Mouse (Mus musculus) kidney, embryonic 14.5 days (tissue): Measurements from ENCODE around the gene Dnph1. TPM values are rescaled to one million over a fixed set of nuclear protein-coding genes. Genes with fewer than 3 reads are reported as not detected.

Experiments used
- ATAC-seq: fragments of 200-750 bp; cut with Nextera tagmentation; 2 replicates; pipeline ENCODE4 v1.8.0; 2017; ENCODE audit warnings: moderate number of reproducible peaks, mild to moderate bottlenecking, moderate TSS enrichment, moderate library complexity; ENCODE audit not compliant: low FRiP score, low TSS enrichment
- H3K27ac ChIP-seq: fragments of 300-500 bp; sonication (generic); 2 replicates; pipeline ENCODE4 v1.5.1; 2014; ENCODE audit warnings: low read depth, mild to moderate bottlenecking, low read length, moderate library complexity, mixed read lengths
- H3K27me3 ChIP-seq: fragments of 300-500 bp; sonication (generic); 2 replicates; pipeline ENCODE4 v1.6.1; 2014; ENCODE audit warnings: mild to moderate bottlenecking, low read length; ENCODE audit not compliant: control insufficient read depth, insufficient read depth
- H3K36me3 ChIP-seq: fragments of 300-500 bp; sonication (generic); 2 replicates; pipeline ENCODE4 v1.6.1; 2014; ENCODE audit warnings: low read length, mixed read lengths; ENCODE audit not compliant: control insufficient read depth, insufficient read depth
- H3K4me1 ChIP-seq: fragments of 300-500 bp; sonication (generic); 2 replicates; pipeline ENCODE4 v1.6.1; 2014; ENCODE audit warnings: low read length, mixed read lengths; ENCODE audit not compliant: control insufficient read depth, insufficient read depth
- H3K4me2 ChIP-seq: fragments of 300-500 bp; sonication (generic); replicated peaks from 2 replicates; pipeline ENCODE4 v1.6.1; 2014; ENCODE audit warnings: low read depth, mild to moderate bottlenecking, low read length
- H3K4me3 ChIP-seq: fragments of 300-500 bp; sonication (generic); 2 replicates; pipeline ENCODE4 v1.5.1; 2014; ENCODE audit warnings: mild to moderate bottlenecking, low read length
- H3K9ac ChIP-seq: fragments of 300-500 bp; sonication (generic); 2 replicates; pipeline ENCODE4 v1.6.1; 2014; ENCODE audit warnings: low read depth, mild to moderate bottlenecking, low read length, moderate library complexity
- H3K9me3 ChIP-seq: fragments of 300-500 bp; sonication (generic); 2 replicates; pipeline ENCODE4 v1.6.1; 2016; ENCODE audit warnings: low read length; ENCODE audit not compliant: control insufficient read depth
- WGBS: fragments of 180-500 bp; shearing (Covaris S2); extraction: QIAGEN DNeasy Blood & Tissue Kit; methylation state at CpG from one replicate; pipeline ENCODE4 v1.1.7; 2014; 5-methylcytosine and 5-hydroxymethylcytosine counted together
- polyA plus RNA-seq: library from polyadenylated mRNA; unstranded; fragments of >200 nt; fragmentation: Nextera tagmentation; extraction: Ambion mirVana; gene quantifications from 2 replicates; pipeline ENCODE4 v1.2.1, GENCODE M21; 2014

The Dnph1 gene
- polyA plus RNA-seq, result 67.9 and 71.2 TPM in 2 replicates

DNA sequence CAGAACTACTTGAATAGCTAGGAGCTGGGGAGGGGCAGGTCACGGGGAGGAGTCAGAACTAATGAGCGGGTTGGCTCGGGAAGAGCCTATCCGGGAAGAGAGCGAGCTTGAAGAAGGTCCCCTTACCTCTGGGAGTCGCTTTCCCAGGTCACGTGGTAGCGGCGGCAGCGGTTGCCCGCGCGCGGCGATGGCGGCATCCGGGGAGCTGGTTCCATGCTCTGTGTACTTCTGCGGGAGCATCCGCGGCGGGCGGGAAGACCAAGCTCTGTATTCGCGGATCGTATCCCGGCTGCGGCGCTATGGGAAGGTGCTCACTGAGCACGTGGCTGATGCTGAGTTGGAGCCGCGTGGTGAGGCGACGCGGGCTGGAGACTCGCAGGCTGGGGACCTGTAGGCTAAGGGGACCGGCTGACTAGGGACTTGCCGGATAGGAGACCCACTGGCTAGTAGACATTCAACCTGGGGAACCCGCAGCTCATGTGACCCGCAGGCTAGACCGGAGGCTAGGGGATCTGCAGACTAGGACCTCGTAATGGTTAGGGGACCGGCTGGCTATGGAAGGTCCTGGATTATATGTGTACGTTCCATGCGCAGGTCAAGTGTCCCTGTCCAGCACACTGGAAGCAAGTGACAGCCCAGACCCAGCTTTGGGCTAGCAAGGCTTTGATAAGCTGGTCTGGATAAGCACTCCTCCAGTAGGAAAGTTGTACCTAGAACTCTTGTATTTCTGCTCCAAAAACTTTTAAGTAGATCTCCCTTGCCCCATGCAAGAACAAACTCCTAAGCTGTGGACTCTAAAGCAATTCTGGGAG lies at the start of gene Dnph1:
TSS of gene Dnph1 (plus strand) at position 89 of the 812 bp plus-strand sequence.
- H3K9me3 ChIP-seq, result no peaks in the 10 kb centered on the region
- H3K9ac ChIP-seq, result peak within 1 kb of the TSS; percentile 72
- H3K36me3 ChIP-seq, result peaks cover 9% of the 10 kb centered on the region; the same call in 1 of the 2 replicates
- peaks cover 6% of the 10 kb centered on the region; the same call in 1 of the 2 replicates for H3K4me1 ChIP-seq
- no peaks in the 10 kb centered on the region for H3K27me3 ChIP-seq
- no peak within 1 kb of the TSS for H3K27ac ChIP-seq
- peak within 1 kb of the TSS; percentile 80 for H3K4me2 ChIP-seq
- ATAC-seq, result peak; percentile 97
- H3K4me3 ChIP-seq, result peak within 1 kb of the TSS; percentile 62
- WGBS, result under 1% methylated on average over 44 of the region's 44 CpGs

DNA sequence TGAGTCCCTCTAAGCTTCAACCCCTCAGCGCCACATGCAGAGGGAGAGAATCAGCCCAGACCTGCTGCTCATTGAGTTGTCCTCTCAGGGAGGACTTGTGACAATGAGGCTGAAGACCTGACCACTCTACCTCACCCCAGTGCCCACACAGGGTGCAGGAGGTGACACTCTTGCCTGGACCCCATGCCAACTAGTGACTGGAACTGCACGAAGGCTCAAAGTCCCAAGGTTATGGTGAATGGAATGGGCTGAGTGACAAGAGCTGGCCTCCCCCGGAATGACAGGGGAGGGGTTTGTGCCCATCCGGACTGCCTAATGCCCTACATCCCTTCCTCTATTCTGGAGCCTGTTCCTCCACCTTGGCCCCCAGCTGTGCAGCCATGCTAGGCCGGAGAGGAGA lies 43.8 kb upstream of the Dnph1 start:
- Histone ChIP-seq H3K4me2 (no peak overlapping the region), H3K9me3 (no peaks in the 10 kb centered on the region), H3K4me3 (no peak overlapping the region), H3K9ac (no peak overlapping the region), H3K27ac (no peak overlapping the region), H3K4me1 (peaks cover 16% of the 10 kb centered on the region), H3K27me3 (peaks cover 45% of the 10 kb centered on the region), H3K36me3 (no peaks in the 10 kb centered on the region)
- ATAC-seq, result no peak
- WGBS, result 27% methylated on average over 5 of the region's 5 CpGs

DNA sequence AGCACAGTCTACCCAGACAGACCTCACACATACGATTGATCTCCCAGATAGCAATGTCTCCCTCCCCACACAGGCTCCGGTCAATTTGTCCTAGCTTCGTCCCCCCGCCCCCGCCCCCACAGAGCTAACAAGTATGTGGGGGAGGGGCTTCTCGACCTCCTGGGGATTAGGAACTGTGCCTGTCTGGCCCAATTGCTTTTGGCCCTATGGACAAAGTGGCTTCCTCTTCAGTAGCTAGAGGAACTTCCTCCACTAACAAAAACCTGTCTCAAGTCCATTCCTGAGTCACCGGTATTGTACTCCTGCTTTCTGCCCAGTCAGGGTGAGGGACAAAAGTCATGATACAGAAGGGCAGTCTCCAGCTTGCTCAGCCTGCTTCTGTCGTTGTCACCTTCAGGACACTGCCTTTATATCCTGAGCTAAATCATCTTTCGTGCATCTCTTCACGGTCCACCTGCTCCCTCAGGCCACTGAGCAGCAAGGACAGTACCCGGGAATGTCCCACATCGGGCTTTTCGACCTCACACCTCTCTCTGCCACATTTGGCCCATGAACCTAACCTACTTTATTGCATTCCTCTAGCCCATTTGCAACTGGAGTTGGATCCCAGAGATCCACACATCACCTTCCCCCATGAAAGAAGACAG lies 43.1 kb upstream of the Dnph1 start:
- H3K36me3 ChIP-seq, result no peaks in the 10 kb centered on the region
- no peak overlapping the region for H3K27ac ChIP-seq
- H3K4me3 ChIP-seq, result no peak overlapping the region
- peaks cover 52% of the 10 kb centered on the region for H3K27me3 ChIP-seq
- WGBS, result 3% methylated on average over 13 of the region's 13 CpGs
- no peak for ATAC-seq
- no peaks in the 10 kb centered on the region for H3K9me3 ChIP-seq
- H3K9ac ChIP-seq, result 0 out of 2 replicates have a peak overlapping the region, but pooled peaks have one; percentile 28
- peaks cover 16% of the 10 kb centered on the region for H3K4me1 ChIP-seq
- peak overlapping the region; percentile 63; the same call in 1 of the 2 replicates for H3K4me2 ChIP-seq

DNA sequence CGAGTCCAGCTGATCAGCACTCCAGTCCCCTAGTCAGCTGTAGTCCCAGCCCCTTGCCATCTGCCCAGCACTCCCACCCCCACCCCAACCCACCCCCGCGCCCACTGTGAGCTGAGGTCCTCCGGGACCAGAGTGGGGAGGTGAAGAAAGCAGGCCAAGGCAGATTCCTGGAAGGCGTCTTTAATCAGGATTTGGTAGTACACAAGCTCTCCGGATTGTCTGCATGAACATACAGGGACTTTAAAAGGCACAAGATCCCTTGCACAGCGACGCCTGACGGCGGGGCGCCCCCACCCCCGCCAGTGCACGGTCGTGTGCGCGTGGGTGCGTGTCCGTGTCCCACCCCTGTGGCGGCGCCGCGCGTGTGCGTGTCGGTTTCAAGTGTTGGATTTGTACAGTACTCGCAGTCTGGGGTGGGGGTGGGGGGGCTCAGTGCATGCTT lies 42.5 kb upstream of the Dnph1 start:
- Histone ChIP-seq H3K9ac (peak overlapping the region; percentile 28; the same call in 1 of the 2 replicates), H3K27me3 (peaks cover 57% of the 10 kb centered on the region), H3K36me3 (no peaks in the 10 kb centered on the region), H3K4me3 (peak overlapping the region; percentile 36), H3K27ac (no peak overlapping the region), H3K4me1 (peaks cover 16% of the 10 kb centered on the region), H3K9me3 (no peaks in the 10 kb centered on the region), H3K4me2 (peak overlapping the region; percentile 63)
- ATAC-seq, result 0 out of 2 replicates have a peak, but pooled peaks have one; percentile 16
- WGBS, result 2% methylated on average over 26 of the region's 26 CpGs

DNA sequence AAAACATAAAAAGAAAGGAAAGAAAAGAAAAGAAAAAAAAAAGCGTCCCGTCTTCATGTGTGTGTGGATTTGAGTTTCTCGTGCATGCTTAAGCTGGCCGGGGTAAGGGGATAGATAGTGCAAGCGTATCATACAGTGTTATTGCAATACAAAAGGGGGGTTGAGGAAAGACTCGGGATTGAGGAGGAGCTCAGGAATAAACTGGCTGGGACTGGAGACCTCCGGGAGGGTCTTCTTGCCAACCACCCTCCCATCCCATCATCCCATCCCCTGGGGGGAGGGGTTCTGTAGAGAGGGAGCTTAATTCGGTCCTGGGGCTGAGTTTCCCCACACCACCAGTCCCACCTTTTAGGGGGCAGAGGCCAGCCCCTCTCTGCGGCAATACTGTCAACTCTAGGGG lies 42.0 kb upstream of the Dnph1 start:
- peak overlapping the region; percentile 63 for H3K4me2 ChIP-seq
- H3K9ac ChIP-seq, result no peak overlapping the region; the same call in 1 of the 2 replicates
- WGBS, result 0% methylated on average over 9 of the region's 9 CpGs
- no peaks in the 10 kb centered on the region for H3K9me3 ChIP-seq
- no peak overlapping the region for H3K27ac ChIP-seq
- no peaks in the 10 kb centered on the region for H3K36me3 ChIP-seq
- no peak for ATAC-seq
- H3K4me1 ChIP-seq, result peaks cover 16% of the 10 kb centered on the region
- peaks cover 62% of the 10 kb centered on the region for H3K27me3 ChIP-seq
- peak overlapping the region; percentile 36 for H3K4me3 ChIP-seq

DNA sequence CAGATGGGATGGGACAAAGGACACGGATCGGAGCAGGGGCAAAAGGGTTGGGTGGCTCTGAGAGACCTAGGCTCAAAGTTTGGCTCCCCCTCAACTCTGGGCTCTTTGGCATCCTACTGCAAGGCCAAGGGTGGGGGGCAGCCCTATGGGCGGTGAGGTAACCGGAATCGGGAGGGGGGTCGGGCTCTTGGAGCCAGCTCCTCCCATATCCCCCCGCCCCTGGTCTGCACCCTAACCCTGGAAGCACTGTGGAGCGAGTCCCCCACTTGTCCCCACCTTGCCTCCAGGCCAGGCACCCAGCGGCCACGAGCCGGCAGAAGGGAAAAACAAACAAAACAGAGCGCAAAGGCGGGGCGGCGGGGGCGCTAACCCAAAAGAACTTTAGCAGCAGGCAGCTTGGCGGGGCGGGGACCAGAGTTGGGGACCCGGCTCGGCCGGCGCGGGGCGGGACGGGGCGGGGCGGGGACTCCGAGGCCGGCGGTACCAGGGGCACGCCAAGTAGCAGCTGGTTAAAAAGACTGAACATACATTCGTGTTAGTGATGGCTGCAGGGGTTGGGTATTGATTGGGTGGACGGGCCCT lies 41.3 kb upstream of the Dnph1 start:
- Histone ChIP-seq H3K27ac (no peak overlapping the region), H3K4me3 (peak overlapping the region; percentile 36), H3K9me3 (no peaks in the 10 kb centered on the region), H3K27me3 (peaks cover 68% of the 10 kb centered on the region), H3K4me2 (peak overlapping the region; percentile 63), H3K9ac (0 out of 2 replicates have a peak overlapping the region, but pooled peaks have one; percentile 28), H3K36me3 (no peaks in the 10 kb centered on the region), H3K4me1 (peaks cover 16% of the 10 kb centered on the region)
- ATAC-seq, result no peak
- under 1% methylated on average over 33 of the region's 33 CpGs for WGBS

DNA sequence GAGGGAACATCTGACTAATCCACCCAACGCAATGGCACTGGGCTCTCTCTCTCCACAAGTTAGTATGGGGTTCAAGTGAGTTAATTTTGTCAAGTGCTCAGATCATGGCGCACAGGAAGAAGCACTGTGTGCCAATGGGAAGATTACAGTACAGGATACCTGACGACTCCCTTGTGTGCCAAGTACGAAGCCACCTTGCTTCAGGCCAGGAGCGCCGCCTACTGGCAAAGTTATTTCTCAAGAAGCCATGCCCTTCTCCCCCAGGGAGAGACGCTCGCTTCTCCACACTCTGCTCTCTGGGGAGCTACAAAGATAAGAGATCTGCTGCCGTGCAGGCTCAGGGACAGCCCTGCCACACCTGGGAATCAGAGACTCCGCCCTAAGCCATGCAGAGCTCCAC lies 38.7 kb upstream of the Dnph1 start:
- ATAC-seq, result no peak

DNA sequence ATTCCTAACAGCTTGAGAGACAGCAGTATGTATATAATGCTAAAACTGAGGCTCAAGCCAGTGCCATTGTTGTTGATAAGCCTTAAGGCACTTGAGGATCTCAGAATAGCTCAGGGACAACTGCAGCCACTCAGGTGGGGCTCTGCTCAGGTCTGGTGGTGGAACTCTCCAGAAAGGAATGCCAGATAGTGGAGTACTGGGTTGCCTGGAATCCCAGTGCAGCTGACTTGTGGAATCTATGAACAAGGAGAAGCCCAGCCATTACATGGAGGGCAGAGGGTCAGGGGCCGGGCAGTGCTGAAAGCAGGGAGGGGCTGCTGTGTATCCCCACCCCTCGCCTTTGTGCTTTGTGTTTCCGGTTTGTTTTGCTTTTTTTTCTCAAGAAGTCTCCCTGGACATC lies 38.1 kb upstream of the Dnph1 start:
- H3K4me2 ChIP-seq, result no peak overlapping the region
- WGBS, result 22% methylated on average over 3 of the region's 3 CpGs
- H3K27me3 ChIP-seq, result peaks cover 70% of the 10 kb centered on the region
- H3K36me3 ChIP-seq, result no peaks in the 10 kb centered on the region
- no peaks in the 10 kb centered on the region for H3K9me3 ChIP-seq
- H3K4me1 ChIP-seq, result peaks cover 22% of the 10 kb centered on the region
- no peak overlapping the region for H3K9ac ChIP-seq
- no peak for ATAC-seq
- no peak overlapping the region for H3K4me3 ChIP-seq
- no peak overlapping the region for H3K27ac ChIP-seq

More for the DNA sequence above, 38.7 kb upstream of the Dnph1 start:
- Histone ChIP-seq H3K4me1 (peaks cover 22% of the 10 kb centered on the region), H3K27ac (no peak overlapping the region), H3K9me3 (no peaks in the 10 kb centered on the region), H3K36me3 (no peaks in the 10 kb centered on the region), H3K4me3 (no peak overlapping the region), H3K9ac (no peak overlapping the region), H3K4me2 (no peak overlapping the region), H3K27me3 (peaks cover 74% of the 10 kb centered on the region)
- WGBS, result 13% methylated on average over 10 of the region's 10 CpGs
